Mouse (Mus musculus) E14TG2a.4 (cell line): ENCODE results near the gene Scfd2.

Experiments used
- CTCF ChIP-seq: conservative IDR thresholded peaks from 2 replicates; pipeline ENCODE4 v1.5.1; 2014; ENCODE audit warnings: low read length
- POU5F1 ChIP-seq: IDR thresholded peaks from 2 replicates; pipeline ENCODE4 v1.6.1; 2014; ENCODE audit warnings: low read length, borderline replicate concordance

DNA sequence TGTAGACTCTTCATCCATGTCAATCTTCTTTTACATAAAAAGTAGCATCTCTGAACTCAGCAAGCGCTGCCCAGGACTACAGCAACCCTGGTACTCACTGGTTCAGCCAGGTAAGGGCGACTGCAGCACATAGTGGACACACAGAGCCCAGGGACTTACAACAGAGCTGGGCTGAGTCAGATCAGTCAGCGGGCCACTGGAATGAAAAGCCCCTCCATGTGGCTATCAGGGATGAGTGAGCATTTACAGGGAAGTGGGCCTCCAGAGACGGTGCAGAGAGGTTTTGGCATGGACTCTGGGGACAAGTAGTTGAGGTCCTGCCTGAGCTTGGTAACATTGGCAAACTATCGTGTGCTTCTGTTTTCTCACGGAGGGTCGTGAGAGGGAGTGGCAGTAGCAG lies 253.1 kb downstream of the Scfd2 start:
- no peak for TF ChIP-seq CTCF
- no peak for TF ChIP-seq POU5F1
